Mouse (Mus musculus) G1E (cell line): Measurements from ENCODE around the gene Cyth1. TPM values are rescaled to one million over a fixed set of nuclear protein-coding genes. Genes with fewer than 3 reads are reported as not detected.

Experiments used
- ATAC-seq: 2 replicates; pipeline ENCODE4 v1.8.0; 2016; ENCODE audit warnings: mild to moderate bottlenecking; ENCODE audit not compliant: insufficient number of reproducible peaks, poor library complexity, low FRiP score, severe bottlenecking; ENCODE audit errors: extremely low read depth
- DNase-seq: peaks from one replicate; pipeline ENCODE4 v3.0.0; 2012; ENCODE audit warnings: low spot score
- H3K27me3 ChIP-seq: 2 replicates; pipeline ENCODE4 v1.6.1; 2012; ENCODE audit warnings: mild to moderate bottlenecking, low read length, inconsistent platforms; ENCODE audit not compliant: insufficient read depth
- H3K36me3 ChIP-seq: replicated peaks from 2 replicates; pipeline ENCODE3; 2012; ENCODE audit warnings: mild to moderate bottlenecking, inconsistent platforms
- H3K4me1 ChIP-seq: 2 replicates; pipeline ENCODE4 v1.6.1; 2012; ENCODE audit warnings: low read depth, low read length, inconsistent platforms, mixed read lengths; ENCODE audit not compliant: insufficient read depth
- H3K4me3 ChIP-seq: 2 replicates; pipeline ENCODE4 v1.5.1; 2012; ENCODE audit warnings: low read depth, mild to moderate bottlenecking, inconsistent platforms, low read length, moderate library complexity, mixed read lengths
- H3K9me3 ChIP-seq: replicated peaks from 2 replicates; pipeline ENCODE4 v1.6.1; 2012; ENCODE audit warnings: inconsistent platforms
- CTCF ChIP-seq: IDR thresholded peaks from 2 replicates; pipeline ENCODE4 v1.5.1; 2012; ENCODE audit warnings: low read depth, low read length, inconsistent platforms, mixed read lengths
- GATA1 ChIP-seq: IDR thresholded peaks from 2 replicates; pipeline ENCODE4 v1.6.1; 2012; ENCODE audit warnings: borderline replicate concordance, low read length, inconsistent platforms, mixed read lengths
- GATA2 ChIP-seq: IDR thresholded peaks from 2 replicates; pipeline ENCODE4 v1.6.1; 2012; ENCODE audit warnings: low read depth, low read length, inconsistent platforms, borderline replicate concordance
- POLR2AphosphoS5 ChIP-seq: IDR thresholded peaks from 2 replicates; pipeline ENCODE4 v1.6.1; 2012; ENCODE audit warnings: low read depth, low read length, inconsistent platforms; ENCODE audit not compliant: insufficient replicate concordance
- TAL1 ChIP-seq: conservative IDR thresholded peaks from 2 replicates; pipeline ENCODE4 v1.6.1; 2012; ENCODE audit warnings: low read depth, low read length, inconsistent platforms, mixed read lengths
- polyA plus RNA-seq: library from polyadenylated mRNA; stranded (reverse); fragments of >175 nt; gene quantifications from 2 replicates; pipeline ENCODE4 v1.2.3, GENCODE M21; 2012
- total RNA-seq, 2 experiments: library from RNA; stranded (forward) in 1 of 2; stranded (reverse) in 1 of 2; fragments of 200-1000 nt in 1 of 2; fragments of >200 nt in 1 of 2; fragmentation: Nextera tagmentation in 1 of 2; gene quantifications; 2 replicates each; pipeline ENCODE4 v1.2.3; 2014 to 2017

The Cyth1 gene
- total and polyA plus RNA-seq, 3 experiments = 3.1 to 7.1 (median 4.0) TPM

DNA sequence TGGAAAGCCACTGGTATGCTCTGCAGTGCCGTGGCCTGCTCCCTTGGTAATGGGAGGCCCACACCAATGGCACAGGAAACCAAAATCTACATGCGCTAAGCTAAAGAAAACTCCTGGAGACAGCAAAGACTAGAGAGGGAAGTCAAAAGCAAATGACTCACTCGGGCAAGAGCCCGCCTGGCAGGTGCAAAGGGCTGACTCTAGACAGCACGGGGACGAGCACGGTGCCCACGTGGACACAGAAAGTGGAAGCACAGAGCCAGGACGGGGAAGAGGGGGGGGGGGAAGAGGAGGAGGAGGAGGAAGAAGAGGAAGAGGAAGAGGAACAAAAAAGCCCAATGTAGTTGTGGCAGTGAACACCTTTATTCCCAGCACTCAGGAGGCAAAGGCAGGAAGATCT is 26.7 kb upstream of the Cyth1 start:
- DNase-seq = no peak
- ATAC-seq = no peak; the same call in 1 of the 2 replicates
- H3K4me3 ChIP-seq = no peak overlapping the region
- no peaks in the 10 kb centered on the region for H3K9me3 ChIP-seq
- no peaks in the 10 kb centered on the region for H3K27me3 ChIP-seq
- peaks cover 97% of the 10 kb centered on the region for H3K36me3 ChIP-seq
- H3K4me1 ChIP-seq = peaks cover 3% of the 10 kb centered on the region; the same call in 1 of the 2 replicates
- TF ChIP-seq TAL1 (no peak), POLR2AphosphoS5 (no peak), GATA2 (no peak)

DNA sequence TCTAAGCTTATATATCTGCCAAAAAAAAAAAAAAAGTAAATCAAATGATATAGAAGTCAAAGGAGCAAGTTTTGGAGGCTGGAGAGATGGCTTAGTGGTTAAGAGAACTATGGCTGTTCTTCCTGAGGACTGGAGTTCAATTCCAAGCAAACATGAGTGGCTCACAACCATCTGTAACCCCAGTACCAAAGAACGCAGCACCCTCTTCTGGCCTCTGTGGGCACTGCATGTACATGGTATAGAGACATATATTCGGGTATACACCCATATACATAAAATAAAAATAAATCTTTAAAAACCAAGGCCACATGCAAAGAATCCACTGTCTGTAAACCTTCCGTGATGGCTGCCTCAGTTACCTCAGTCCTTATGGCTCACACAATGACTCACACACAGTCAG is 21.4 kb upstream of the Cyth1 start:
- Histone ChIP-seq H3K27me3 (no peaks in the 10 kb centered on the region), H3K9me3 (no peaks in the 10 kb centered on the region), H3K36me3 (peaks cover 97% of the 10 kb centered on the region), H3K4me3 (no peak overlapping the region), H3K4me1 (peaks cover 9% of the 10 kb centered on the region; the same call in 1 of the 2 replicates)
- ATAC-seq (no peak), DNase-seq (no peak)
- TF ChIP-seq CTCF (peak; percentile 16; the same call in 1 of the 2 replicates), POLR2AphosphoS5 (no peak)

GRCm38 (mm10) chr11:118266666-118267046 is 18.3 kb upstream of the Cyth1 start:
- peaks cover 97% of the 10 kb centered on the region for H3K36me3 ChIP-seq
- DNase-seq = no peak

DNA sequence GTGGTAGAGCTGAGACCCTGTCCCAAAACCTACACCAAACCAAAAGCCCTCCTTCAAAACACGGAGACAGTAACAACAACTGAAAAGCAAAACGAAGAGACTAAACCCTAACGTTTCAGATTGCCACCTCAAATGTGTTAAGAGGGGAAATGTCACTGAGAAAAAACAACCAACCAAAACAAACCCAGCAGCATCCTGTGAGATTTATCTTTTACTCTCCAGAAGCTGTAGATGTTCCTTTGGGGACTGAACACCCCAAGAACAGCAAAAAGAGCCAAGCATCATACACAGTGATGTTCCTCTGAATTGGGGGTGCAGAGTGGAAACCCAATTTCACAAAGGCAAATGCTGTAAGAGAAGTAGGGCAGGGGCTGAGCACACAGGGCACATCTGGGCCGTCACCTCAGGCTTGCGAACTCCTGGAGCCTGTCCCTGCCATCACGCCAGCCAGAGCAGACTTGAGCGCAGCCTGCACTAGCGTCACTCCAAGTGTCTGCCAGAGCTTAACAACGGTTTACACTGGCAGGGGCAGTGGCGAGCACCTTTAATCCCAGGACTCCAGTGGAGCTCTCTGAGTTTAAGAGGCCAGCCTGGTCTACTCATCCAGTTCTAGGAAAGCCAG is 17.8 kb upstream of the Cyth1 start:
- H3K27me3 ChIP-seq = no peaks in the 10 kb centered on the region
- DNase-seq (no peak), ATAC-seq (no peak)
- no peak for TF ChIP-seq CTCF
- no peak for TF ChIP-seq TAL1
- no peak for TF ChIP-seq POLR2AphosphoS5
- no peak for TF ChIP-seq GATA2
- TF ChIP-seq GATA1 = no peak
- H3K36me3 ChIP-seq = peaks cover 97% of the 10 kb centered on the region
- H3K4me3 ChIP-seq = no peak overlapping the region
- no peaks in the 10 kb centered on the region for H3K9me3 ChIP-seq
- peaks cover 13% of the 10 kb centered on the region; the same call in 1 of the 2 replicates for H3K4me1 ChIP-seq

More at GRCm38 (mm10) chr11:118266666-118267046, 18.3 kb upstream of the Cyth1 start:
- no peak for ATAC-seq
- Histone ChIP-seq H3K9me3 (no peaks in the 10 kb centered on the region), H3K4me1 (peaks cover 13% of the 10 kb centered on the region; the same call in 1 of the 2 replicates), H3K27me3 (no peaks in the 10 kb centered on the region), H3K4me3 (no peak overlapping the region)
- no peak for TF ChIP-seq GATA1

GRCm38 (mm10) chr11:118265621-118266020 is 17.2 kb upstream of the Cyth1 start:
- DNase-seq (no peak), ATAC-seq (no peak)
- H3K36me3 ChIP-seq = peaks cover 99% of the 10 kb centered on the region
- no peaks in the 10 kb centered on the region for H3K27me3 ChIP-seq
- no peaks in the 10 kb centered on the region for H3K9me3 ChIP-seq
- H3K4me1 ChIP-seq = peaks cover 13% of the 10 kb centered on the region; the same call in 1 of the 2 replicates
- H3K4me3 ChIP-seq = no peak overlapping the region
- TF ChIP-seq POLR2AphosphoS5 = no peak
- no peak for TF ChIP-seq CTCF
- no peak for TF ChIP-seq GATA1
- no peak for TF ChIP-seq GATA2
- TF ChIP-seq TAL1 = no peak

DNA sequence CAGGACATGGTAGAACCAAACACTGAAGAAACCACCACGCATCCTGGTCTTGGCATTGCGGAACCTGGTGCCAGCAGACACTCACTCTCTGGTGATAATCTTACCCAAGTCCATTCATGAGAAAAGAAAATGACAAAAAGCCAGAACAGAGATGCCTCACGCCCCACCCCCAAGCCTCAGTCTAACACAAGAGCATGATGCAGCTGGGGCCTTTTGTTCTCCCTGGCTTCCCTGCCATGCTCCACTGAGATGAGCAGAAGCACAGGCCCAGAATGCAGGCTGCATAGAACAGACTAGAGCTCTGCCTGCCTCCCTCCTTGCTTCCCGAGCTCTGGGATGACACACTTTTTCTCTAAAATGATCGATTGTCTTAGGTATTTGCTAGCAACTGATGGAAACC is 14.8 kb upstream of the Cyth1 start:
- Histone ChIP-seq H3K27me3 (no peaks in the 10 kb centered on the region), H3K4me1 (peaks cover 7% of the 10 kb centered on the region; the same call in 1 of the 2 replicates), H3K9me3 (no peaks in the 10 kb centered on the region), H3K36me3 (peaks cover 100% of the 10 kb centered on the region), H3K4me3 (no peak overlapping the region)
- DNase-seq (no peak), ATAC-seq (no peak)
- TF ChIP-seq POLR2AphosphoS5 (no peak), GATA2 (no peak), TAL1 (no peak), CTCF (no peak), GATA1 (no peak)
